Mouse (Mus musculus) effector memory CD4-positive, alpha-beta T cell, adult 5 months (primary cell): Measurements from ENCODE around the gene Hpcal1. TPM values are rescaled to one million over a fixed set of nuclear protein-coding genes. Genes with fewer than 3 reads are reported as not detected.

Source experiments
- polyA plus RNA-seq: library from polyadenylated mRNA; unstranded; fragments of 100-300 nt; shearing (Covaris generic); gene quantifications from one replicate; pipeline ENCODE4 v1.2.1, GENCODE M21; 2017

Hpcal1 gene
- 135 TPM for polyA plus RNA-seq

GRCm38 (mm10) chr12:17690564-17691281 lies at the start of gene Hpcal1:
TSS of gene Hpcal1 (plus strand) at chr12:17690856.

Other genes starting within 250 kb of the Hpcal1 start
- gene Odc1, start 146.1 kb upstream of the Hpcal1 start, polyA plus RNA-seq, result 3,335 TPM